Mouse (Mus musculus) hindbrain, embryonic 12.5 days (tissue): ENCODE data around the gene Ajuba. TPM values are rescaled to one million over a fixed set of nuclear protein-coding genes. Genes with fewer than 3 reads are reported as not detected.

Experiments used
- ATAC-seq: fragments of 200-750 bp; cut with Nextera tagmentation; 2 replicates; pipeline ENCODE4 v1.8.0; 2017; ENCODE audit warnings: moderate TSS enrichment; ENCODE audit not compliant: low FRiP score
- H3K27ac ChIP-seq: fragments of 300-500 bp; sonication (generic); 2 replicates; pipeline ENCODE4 v1.5.1; 2016; ENCODE audit warnings: mild to moderate bottlenecking
- H3K27me3 ChIP-seq: fragments of 300-500 bp; sonication (generic); 2 replicates; pipeline ENCODE4 v1.6.1; 2016; ENCODE audit warnings: mild to moderate bottlenecking
- H3K36me3 ChIP-seq: fragments of 300-500 bp; sonication (generic); 2 replicates; pipeline ENCODE4 v1.6.1; 2016; ENCODE audit warnings: mild to moderate bottlenecking
- H3K4me1 ChIP-seq: fragments of 300-500 bp; sonication (generic); 2 replicates; pipeline ENCODE4 v1.6.1; 2016
- H3K4me2 ChIP-seq: fragments of 300-500 bp; sonication (generic); replicated peaks from 2 replicates; pipeline ENCODE4 v1.6.1; 2016; ENCODE audit warnings: mild to moderate bottlenecking
- H3K4me3 ChIP-seq: fragments of 300-500 bp; sonication (generic); 2 replicates; pipeline ENCODE4 v1.5.1; 2016; ENCODE audit warnings: mild to moderate bottlenecking
- H3K9ac ChIP-seq: fragments of 300-500 bp; sonication (generic); 2 replicates; pipeline ENCODE4 v1.6.1; 2016; ENCODE audit warnings: mild to moderate bottlenecking, moderate library complexity
- H3K9me3 ChIP-seq: fragments of 300-500 bp; sonication (generic); replicated peaks from 2 replicates; pipeline ENCODE4 v1.6.1; 2016; ENCODE audit warnings: mild to moderate bottlenecking
- WGBS: fragments of 180-500 bp; shearing (Covaris S2); methylation state at CpG from one replicate; pipeline ENCODE4 v1.1.7; 2016; 5-methylcytosine and 5-hydroxymethylcytosine counted together
- polyA plus RNA-seq: library from polyadenylated mRNA; unstranded; fragments of >200 nt; fragmentation: Nextera tagmentation; extraction: Ambion mirVana; gene quantifications from 2 replicates; pipeline ENCODE4 v1.2.1, GENCODE M21; 2016

Gene Ajuba
- polyA plus RNA-seq, 1 experiment from 2014 or later = 40.9 TPM

DNA sequence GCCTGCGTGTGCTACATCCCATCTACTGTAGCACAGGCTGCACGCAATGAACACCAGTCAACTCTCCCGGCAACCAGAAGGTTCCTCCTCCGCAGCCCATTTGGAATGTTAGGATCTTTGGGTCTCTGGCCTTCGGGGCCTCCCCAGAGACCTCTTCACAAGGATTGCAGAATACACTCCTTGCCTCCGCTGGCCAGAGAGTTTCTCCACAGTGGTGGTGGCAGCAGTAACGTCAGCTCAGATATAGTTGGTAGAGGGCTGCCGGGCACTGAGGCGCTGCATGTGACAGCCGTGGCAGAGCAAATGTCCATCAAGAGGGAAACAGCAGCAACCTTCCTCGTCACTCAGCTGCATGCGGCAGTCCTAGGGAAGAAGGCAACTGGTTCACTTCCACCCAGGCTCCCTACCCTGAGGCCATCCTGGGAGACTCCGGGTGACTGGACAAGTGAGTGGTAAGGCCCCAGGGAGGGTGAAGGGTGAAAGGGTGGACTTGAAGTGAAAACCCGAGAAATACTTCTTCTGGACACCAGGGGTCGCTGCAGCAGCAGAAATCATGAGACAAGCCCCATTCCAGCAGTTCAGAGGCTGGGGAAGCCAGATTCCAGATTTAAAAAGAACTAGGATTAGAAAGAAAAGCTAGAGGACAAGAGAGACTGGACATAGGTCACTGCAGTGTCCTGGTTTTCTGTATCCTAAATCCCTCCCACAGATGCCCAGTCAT is 8.5 kb downstream of the Ajuba start:
- Histone ChIP-seq H3K27ac (no peak overlapping the region), H3K9ac (no peak overlapping the region), H3K36me3 (peaks cover 34% of the 10 kb centered on the region), H3K4me3 (no peak overlapping the region), H3K4me1 (peaks cover 34% of the 10 kb centered on the region), H3K27me3 (peaks cover 4% of the 10 kb centered on the region; the same call in 1 of the 2 replicates), H3K4me2 (no peak overlapping the region), H3K9me3 (no peaks in the 10 kb centered on the region)
- ATAC-seq = no peak
- WGBS = 75% methylated on average over 15 of the region's 15 CpGs

DNA sequence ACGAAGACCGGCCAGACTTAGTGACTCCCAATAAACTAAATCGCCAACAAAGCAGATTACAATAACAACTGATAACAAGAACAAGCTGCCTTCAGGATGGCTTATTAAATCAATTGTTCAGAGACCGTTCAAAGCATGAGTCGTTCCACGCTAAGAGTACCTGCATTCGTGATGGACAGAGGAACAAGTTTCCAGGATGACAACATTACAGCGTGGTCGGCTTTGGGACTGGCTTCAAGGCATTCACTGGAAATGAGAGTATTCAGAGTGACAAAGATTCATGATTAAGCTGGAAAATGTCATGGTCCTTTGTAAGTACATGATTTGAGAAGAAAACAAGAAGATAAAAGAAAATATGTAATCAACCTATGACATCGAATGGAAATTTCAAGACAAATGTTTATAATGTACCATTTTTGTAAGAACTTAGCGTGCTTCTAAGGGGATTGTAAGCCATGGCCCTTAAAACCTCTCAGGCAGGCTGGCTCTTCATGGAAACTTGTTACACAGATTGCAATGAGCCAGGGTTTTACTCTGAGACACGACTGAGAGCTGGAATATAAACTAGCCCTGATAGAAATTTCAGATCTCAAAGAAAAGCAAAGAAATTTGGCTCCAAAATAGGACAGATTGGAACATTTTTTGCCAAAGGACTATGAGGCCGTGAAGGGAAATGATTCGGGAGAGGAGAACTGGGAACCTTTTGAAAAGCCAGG is 16.7 kb downstream of the Ajuba start:
- Histone ChIP-seq H3K9ac (no peak overlapping the region), H3K27ac (no peak overlapping the region), H3K27me3 (no peaks in the 10 kb centered on the region), H3K4me3 (no peak overlapping the region), H3K4me1 (no peaks in the 10 kb centered on the region), H3K4me2 (no peak overlapping the region), H3K9me3 (no peaks in the 10 kb centered on the region), H3K36me3 (no peaks in the 10 kb centered on the region)
- 88% methylated on average over 14 of the region's 14 CpGs for WGBS
- no peak for ATAC-seq

DNA sequence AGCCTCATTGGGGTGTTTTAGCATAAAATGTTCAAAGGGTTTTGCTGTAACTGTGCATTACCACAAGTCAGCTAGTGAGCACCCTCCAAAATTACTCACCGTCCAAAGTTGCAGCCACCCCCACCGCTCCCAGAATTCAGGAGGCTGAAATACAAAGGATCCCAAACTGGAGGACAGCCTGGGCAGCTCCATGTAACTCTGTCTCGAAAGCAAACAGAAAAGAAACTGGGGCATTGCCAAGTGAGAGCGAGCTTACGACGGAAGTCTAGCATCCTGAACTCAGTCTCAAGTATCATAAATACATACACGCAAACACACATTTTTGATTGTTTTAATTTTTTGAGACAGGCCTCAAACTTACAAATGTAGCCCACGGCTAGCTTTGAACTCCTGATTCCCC is 20.0 kb downstream of the Ajuba start:
- H3K36me3 ChIP-seq = no peaks in the 10 kb centered on the region
- WGBS = 87% methylated on average over 8 of the region's 8 CpGs
- no peak overlapping the region for H3K27ac ChIP-seq
- H3K9ac ChIP-seq = no peak overlapping the region
- no peak overlapping the region for H3K4me3 ChIP-seq
- ATAC-seq = no peak
- H3K4me1 ChIP-seq = peaks cover 8% of the 10 kb centered on the region
- H3K9me3 ChIP-seq = no peaks in the 10 kb centered on the region
- no peaks in the 10 kb centered on the region for H3K27me3 ChIP-seq
- H3K4me2 ChIP-seq = no peak overlapping the region

DNA sequence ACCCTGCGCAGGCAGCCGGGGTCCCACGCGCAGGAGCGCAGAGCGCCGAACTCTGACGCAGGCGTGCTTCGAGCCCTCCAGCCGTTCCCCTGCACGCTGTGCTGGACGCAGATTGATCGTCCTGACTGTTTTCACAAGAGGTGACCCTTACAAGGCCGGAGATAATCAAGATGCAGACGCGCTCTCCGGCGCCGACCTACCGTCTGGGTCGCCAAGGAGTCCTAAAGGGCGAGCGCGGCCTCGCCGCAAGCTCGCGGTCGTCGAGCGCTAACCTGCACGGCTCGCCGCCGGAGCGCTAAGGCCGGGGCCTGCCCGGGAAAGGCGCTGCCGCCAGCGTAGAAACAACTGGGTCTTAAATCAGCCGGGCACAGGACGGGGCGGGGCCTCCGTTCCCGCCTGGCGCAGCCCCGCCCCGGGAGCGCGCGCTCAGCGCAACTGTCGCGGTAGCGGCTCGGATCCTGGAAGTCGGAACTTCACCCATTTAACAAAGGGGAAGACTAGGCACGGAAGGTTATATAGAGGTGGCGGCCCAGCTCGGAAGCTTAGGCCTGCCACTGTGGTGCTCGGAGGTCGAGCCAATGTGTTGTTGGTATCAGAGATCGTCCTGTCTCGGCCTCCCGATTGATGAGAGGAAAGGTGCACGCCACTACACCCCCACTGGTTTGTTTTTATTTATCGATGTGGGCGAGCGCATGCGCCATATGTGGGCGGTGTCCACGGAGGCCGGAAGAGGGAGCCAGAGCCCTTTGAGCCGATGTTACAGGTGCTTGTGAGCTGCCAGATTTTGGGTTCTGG is 23.2 kb downstream of the Ajuba start, which contains the start of gene Haus4:
Gene Haus4 (minus strand): TSS at position 642 of the 795 bp plus-strand sequence.
- Histone ChIP-seq H3K4me2 (peak within 1 kb of the TSS; percentile 82), H3K9ac (peak within 1 kb of the TSS; percentile 71), H3K27me3 (no peaks in the 10 kb centered on the region), H3K4me1 (peaks cover 8% of the 10 kb centered on the region), H3K36me3 (peaks cover 6% of the 10 kb centered on the region), H3K27ac (peak within 1 kb of the TSS; percentile 72), H3K4me3 (peak within 1 kb of the TSS; percentile 57), H3K9me3 (no peaks in the 10 kb centered on the region)
- WGBS = under 1% methylated on average over 76 of the region's 76 CpGs
- peak; percentile 92 for ATAC-seq

DNA sequence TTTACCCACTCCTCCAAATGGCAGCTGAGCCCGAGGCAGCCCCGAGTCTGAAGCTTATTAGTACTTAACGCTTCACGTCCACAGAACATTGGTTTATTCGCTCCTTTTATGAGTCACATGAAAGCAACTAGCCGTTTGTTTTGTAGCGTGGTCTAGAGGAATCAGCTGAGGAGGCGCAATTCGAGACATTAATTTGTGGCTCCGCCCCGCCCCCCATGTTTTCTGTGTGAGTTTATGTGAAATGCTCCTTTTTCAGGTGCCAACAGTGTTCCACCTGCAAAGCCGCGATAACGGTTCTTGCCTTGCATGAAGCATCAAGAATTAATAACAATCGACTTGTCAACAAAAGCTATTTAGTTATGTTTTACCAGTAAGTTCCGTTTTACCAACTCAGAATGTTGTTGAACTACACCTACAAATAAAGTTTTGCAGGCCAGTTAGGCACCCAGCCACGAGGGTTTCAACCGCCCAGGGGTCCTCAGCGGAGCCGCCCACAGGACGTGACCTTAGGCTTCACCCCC is 23.8 kb downstream of the Ajuba start:
- Histone ChIP-seq H3K27me3 (no peaks in the 10 kb centered on the region), H3K9me3 (no peaks in the 10 kb centered on the region), H3K4me1 (peaks cover 8% of the 10 kb centered on the region), H3K4me2 (peak overlapping the region; percentile 82), H3K27ac (peak overlapping the region; percentile 72), H3K4me3 (peak overlapping the region; percentile 57), H3K36me3 (peaks cover 12% of the 10 kb centered on the region), H3K9ac (peak overlapping the region; percentile 71)
- 5% methylated on average over 21 of the region's 21 CpGs for WGBS
- no peak for ATAC-seq

DNA sequence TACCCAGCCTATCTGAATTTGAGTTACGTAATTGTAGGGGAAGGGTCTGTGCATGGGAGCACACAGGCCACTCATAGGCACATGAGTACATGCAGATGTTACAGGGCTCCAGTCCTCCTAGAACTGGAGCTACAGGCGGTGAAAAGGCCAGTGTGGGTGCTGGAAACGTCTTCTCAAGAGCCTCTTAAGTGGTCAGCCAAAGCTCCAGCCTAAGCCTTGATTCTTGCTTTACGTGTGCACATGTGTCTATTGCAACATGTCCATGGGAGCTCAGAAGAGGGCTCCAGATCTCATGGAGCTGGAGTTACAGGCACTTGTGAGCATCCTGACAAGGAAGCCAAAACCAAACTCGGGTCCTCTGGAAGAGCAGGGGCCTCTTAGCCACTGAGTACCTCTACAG is 32.7 kb downstream of the Ajuba start:
- Histone ChIP-seq H3K4me1 (no peaks in the 10 kb centered on the region), H3K4me2 (no peak overlapping the region), H3K27me3 (no peaks in the 10 kb centered on the region), H3K4me3 (no peak overlapping the region), H3K9me3 (no peaks in the 10 kb centered on the region), H3K36me3 (peaks cover 40% of the 10 kb centered on the region), H3K9ac (no peak overlapping the region), H3K27ac (no peak overlapping the region)
- WGBS = 95% methylated on average over 5 of the region's 5 CpGs
- ATAC-seq = no peak

DNA sequence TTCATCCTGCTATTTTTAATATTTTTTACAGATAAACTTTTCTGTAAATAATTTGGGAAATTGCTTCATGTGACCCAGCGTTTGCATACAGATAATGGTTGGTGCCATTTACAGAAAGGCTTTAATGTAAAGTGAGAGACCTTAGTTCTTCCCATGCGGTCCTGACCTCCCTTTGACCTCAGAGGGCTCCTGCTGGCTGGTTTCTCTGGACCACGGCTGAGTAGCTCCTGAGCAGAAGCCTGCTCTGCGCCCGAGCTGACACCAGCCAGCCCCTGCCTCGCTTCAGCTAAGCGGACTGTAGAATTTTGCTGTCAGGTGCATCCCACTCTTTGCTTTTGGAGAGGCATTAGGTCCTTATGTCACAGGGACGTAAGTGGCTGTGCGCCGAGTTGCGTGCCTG is 36.6 kb downstream of the Ajuba start:
- Histone ChIP-seq H3K4me3 (no peak overlapping the region), H3K4me2 (no peak overlapping the region), H3K9me3 (no peaks in the 10 kb centered on the region), H3K36me3 (peaks cover 12% of the 10 kb centered on the region; the same call in 1 of the 2 replicates), H3K27ac (no peak overlapping the region), H3K27me3 (no peaks in the 10 kb centered on the region), H3K9ac (no peak overlapping the region), H3K4me1 (no peaks in the 10 kb centered on the region)
- 58% methylated on average over 11 of the region's 11 CpGs for WGBS
- no peak for ATAC-seq

DNA sequence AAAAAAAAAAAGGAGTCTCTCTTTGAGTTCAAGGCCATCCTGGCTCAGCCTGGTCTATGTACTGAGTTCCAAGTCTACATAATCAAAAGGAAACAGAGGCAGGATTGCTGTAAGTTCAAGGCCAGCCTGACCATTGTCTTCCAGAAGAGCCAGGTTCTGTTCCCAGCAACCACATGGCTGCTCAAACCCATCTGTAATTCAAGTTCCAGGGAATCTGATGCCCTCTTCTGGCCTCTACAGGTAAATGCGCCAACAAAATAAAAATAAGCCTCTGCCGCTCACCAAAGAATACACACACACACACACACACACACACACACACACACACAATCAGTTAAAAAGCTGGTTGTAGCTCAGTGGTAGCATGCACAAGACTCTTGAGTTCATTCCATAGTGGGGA is 38.8 kb downstream of the Ajuba start:
- Histone ChIP-seq H3K36me3 (0 out of 2 replicates have a peak, but pooled peaks cover 8% of the 10 kb centered on the region), H3K4me1 (no peaks in the 10 kb centered on the region), H3K9me3 (no peaks in the 10 kb centered on the region), H3K4me2 (no peak overlapping the region), H3K27me3 (no peaks in the 10 kb centered on the region), H3K9ac (no peak overlapping the region), H3K4me3 (no peak overlapping the region), H3K27ac (no peak overlapping the region)
- ATAC-seq = no peak
- 90% methylated on average over 2 of the region's 2 CpGs for WGBS

DNA sequence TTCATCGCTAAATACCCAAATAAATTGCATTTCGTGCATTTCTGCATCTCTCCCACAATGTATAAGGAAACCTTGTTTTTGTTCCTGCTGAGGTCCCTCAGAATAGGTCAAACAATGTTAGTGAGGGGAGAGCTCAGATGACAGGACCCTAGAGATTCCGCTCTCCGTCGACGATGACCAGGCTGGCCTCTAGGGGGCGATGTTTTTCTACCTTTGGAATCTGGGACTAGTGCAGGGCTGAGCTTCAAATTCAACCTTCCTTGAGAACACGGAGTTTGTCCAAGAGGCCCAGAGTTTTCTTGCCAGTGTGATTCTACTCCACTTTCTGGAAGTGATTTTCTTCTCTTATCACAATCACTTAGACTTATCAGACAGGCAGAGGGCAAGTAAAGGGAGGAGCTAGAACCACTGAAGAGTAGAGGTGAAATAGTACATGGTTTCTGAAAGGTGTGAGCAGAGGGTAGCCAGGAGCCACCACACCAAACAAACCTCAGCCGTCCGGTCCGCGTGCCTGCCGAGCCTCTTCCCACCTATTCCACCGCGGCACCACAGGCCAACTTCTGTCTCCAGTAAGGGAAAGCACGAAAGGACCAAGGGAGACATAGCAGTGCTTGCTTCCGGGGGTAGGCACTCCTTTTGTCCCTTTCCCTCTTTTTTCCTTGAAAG is 48.8 kb downstream of the Ajuba start:
- Histone ChIP-seq H3K4me3 (no peak overlapping the region), H3K9me3 (no peaks in the 10 kb centered on the region), H3K9ac (no peak overlapping the region), H3K4me2 (0 out of 2 replicates have a peak overlapping the region, but pooled peaks have one; percentile 68), H3K4me1 (peaks cover 14% of the 10 kb centered on the region), H3K27ac (no peak overlapping the region), H3K27me3 (0 out of 2 replicates have a peak, but pooled peaks cover 3% of the 10 kb centered on the region), H3K36me3 (no peaks in the 10 kb centered on the region)
- ATAC-seq = peak; percentile 68; the same call in 1 of the 2 replicates
- 13% methylated on average over 17 of the region's 17 CpGs for WGBS

DNA sequence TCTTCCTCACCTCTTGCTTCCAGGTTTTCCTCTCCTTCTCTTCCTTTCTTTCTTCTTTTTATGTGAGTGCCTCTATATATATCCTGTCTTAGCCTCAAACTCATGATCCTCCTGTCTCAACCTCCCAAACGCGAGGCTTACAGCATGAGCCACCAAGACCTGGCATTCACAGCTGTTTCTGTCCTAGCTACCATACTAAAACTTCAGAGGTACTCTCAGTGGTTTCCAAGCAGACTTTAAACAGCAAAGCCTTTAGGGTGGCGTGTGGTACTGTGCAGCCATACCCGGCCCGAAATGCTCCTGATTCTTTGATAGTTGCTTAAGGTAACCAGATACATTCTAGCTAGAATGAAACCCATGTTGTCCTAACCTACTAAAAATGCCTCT is 49.4 kb downstream of the Ajuba start:
- H3K4me3 ChIP-seq = peak overlapping the region; percentile 39; the same call in 1 of the 2 replicates
- ATAC-seq = peak; percentile 41; the same call in 1 of the 2 replicates
- 0 out of 2 replicates have a peak, but pooled peaks cover 3% of the 10 kb centered on the region for H3K27me3 ChIP-seq
- peaks cover 14% of the 10 kb centered on the region for H3K4me1 ChIP-seq
- H3K4me2 ChIP-seq = peak overlapping the region; percentile 68
- 25% methylated on average over 5 of the region's 5 CpGs for WGBS
- no peaks in the 10 kb centered on the region for H3K36me3 ChIP-seq
- peak overlapping the region; percentile 80 for H3K27ac ChIP-seq
- no peaks in the 10 kb centered on the region for H3K9me3 ChIP-seq
- no peak overlapping the region for H3K9ac ChIP-seq

DNA sequence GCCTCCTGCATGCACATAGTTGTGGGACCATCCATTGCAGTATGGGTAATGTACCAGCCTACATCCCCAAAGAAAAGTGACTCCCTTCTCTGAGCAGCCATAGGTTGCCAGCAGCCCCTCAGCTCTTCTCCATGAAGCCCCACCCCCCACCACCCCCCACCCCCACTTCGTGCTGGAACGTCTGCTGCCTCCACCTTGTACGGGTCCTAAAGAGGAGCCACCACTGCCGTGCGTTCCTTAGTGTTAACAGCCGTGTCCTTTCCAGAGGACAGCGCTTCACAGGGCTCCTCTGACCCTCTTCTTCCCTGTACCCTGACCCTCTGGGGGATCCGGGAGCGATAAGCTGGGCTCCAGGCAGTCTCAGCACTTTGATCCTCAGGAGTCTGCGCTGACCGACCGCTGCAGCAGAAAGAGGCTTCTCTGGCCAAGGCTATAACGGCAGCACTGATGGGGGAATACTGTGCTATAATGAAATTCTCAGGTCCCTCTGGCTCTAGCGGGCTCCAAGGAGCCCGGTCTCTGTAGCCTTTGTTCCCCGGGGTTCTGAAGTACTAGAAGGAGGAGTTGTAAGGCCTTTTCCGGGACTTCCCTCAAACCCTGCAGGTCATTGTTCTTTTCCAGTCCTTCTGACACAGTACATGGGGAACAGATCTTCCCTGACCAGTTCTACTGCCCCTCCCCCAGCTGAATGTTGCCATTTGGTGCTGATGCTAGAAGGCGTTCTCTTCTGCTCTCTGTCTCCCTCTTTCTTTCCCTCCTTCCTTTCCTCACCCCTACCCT is 49.9 kb downstream of the Ajuba start:
- H3K4me3 ChIP-seq = peak overlapping the region; percentile 39
- H3K36me3 ChIP-seq = no peaks in the 10 kb centered on the region
- H3K9ac ChIP-seq = peak overlapping the region; percentile 71
- peak; percentile 83 for ATAC-seq
- H3K27ac ChIP-seq = peak overlapping the region; percentile 80
- H3K4me1 ChIP-seq = peaks cover 14% of the 10 kb centered on the region
- peak overlapping the region; percentile 68 for H3K4me2 ChIP-seq
- under 1% methylated on average over 18 of the region's 18 CpGs for WGBS
- H3K27me3 ChIP-seq = 0 out of 2 replicates have a peak, but pooled peaks cover 3% of the 10 kb centered on the region
- no peaks in the 10 kb centered on the region for H3K9me3 ChIP-seq
